ENCODE assay signal across 7 mouse cellular contexts in the genomic region with DNA sequence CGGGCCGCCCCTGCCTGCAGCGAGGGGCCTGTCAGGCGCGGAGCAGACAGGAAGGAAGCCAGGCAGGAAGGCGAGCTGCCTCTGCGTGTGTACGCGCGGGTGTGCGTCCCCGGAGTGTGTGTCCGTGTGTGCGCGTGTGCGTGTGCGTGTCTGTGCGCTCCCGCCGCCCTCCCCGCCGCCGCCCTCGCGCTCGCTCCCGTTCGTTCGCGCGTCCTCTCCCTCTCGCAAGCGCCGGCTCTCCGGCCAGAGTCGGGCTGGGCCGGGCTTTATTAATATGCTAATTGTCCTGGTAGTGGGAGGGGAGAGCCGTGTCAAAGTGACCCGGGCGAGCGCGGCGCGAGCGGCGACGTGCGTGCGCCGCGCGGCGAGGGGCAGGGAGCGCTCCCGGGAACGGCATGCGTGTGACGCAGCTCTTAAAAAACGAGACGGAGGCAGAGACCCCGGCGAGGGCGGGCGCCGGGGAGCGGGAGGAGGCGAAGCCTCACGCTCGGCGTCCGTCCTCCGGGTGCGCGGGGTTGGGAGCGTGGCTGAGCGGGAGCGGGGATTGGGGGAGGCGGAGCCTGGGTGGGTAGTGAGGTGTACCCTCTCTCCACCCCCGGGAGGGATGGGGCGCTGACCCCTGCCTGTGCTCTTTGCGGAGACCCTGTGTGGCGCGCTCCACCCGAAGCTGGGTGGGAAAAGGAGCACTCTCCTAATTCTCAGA. TPM values are rescaled to one million over a fixed set of nuclear protein-coding genes. Genes with fewer than 3 reads are reported as not detected.
DNase-seq lines count a peak whose midpoint lies in the region; ATAC-seq and TF ChIP-seq lines count a peak whose summit lies in the region.

Ldb1 (minus strand) TSS at position 222 of the 703 bp plus-strand sequence.

- DNase-seq in adrenal gland, postnatal 25 days: peak; percentile 87
- peak; percentile 93 for DNase-seq in heart, embryonic 10.5 days (ENCODE audit: low spot score)
- peak; percentile 92 for DNase-seq in midbrain, postnatal 0 days (ENCODE audit: low spot score)
- peak; percentile 50 to 61 for DNase-seq in spleen, postnatal 14 days (ENCODE audit: low spot score in 2 of 2)

- under 1% methylated on average over 82 of the region's 84 CpGs for WGBS in heart, embryonic 10.5 days
- 0% methylated on average over 74 of the region's 84 CpGs for WGBS in kidney, embryonic 15.5 days
- 1% methylated on average over 82 of the region's 84 CpGs for WGBS in limb, embryonic 15.5 days
- under 1% methylated on average over 64 of the region's 84 CpGs for WGBS in midbrain, postnatal 0 days

- H3K27me3 ChIP-seq in heart, embryonic 10.5 days (ENCODE audit: insufficient read depth, poor library complexity, severe bottlenecking): no peaks in the 10 kb centered on the region
- no peaks in the 10 kb centered on the region for H3K27me3 ChIP-seq in kidney, embryonic 15.5 days
- H3K27me3 ChIP-seq in limb, embryonic 15.5 days: no peaks in the 10 kb centered on the region
- H3K27me3 ChIP-seq in midbrain, postnatal 0 days (ENCODE audit: insufficient read depth, low read length): no peaks in the 10 kb centered on the region

- peak; percentile 69 for ATAC-seq in kidney, embryonic 15.5 days (replicated peaks; ENCODE audit: low FRiP score)
- peak; percentile 73 for ATAC-seq in limb, embryonic 15.5 days (ENCODE audit: insufficient number of reproducible peaks, low FRiP score, low TSS enrichment, low read depth)
- ATAC-seq in midbrain, postnatal 0 days (ENCODE audit: low FRiP score): peak; percentile 86

- no peaks in the 10 kb centered on the region for H3K36me3 ChIP-seq in heart, embryonic 10.5 days
- H3K36me3 ChIP-seq in kidney, embryonic 15.5 days: no peaks in the 10 kb centered on the region
- no peaks in the 10 kb centered on the region for H3K36me3 ChIP-seq in limb, embryonic 15.5 days
- no peaks in the 10 kb centered on the region for H3K36me3 ChIP-seq in midbrain, postnatal 0 days (ENCODE audit: insufficient read depth, low read length)

- H3K4me3 ChIP-seq in embryonic fibroblast, embryonic 13.5 days (ENCODE audit: insufficient read depth, low read length): peak within 1 kb of the TSS; percentile 76
- peak within 1 kb of the TSS; percentile 93 for H3K4me3 ChIP-seq in heart, embryonic 10.5 days
- peak within 1 kb of the TSS; percentile 70 for H3K4me3 ChIP-seq in kidney, embryonic 15.5 days (replicated peaks)
- H3K4me3 ChIP-seq in limb, embryonic 15.5 days: peak within 1 kb of the TSS; percentile 96
- peak within 1 kb of the TSS; percentile 93 for H3K4me3 ChIP-seq in midbrain, postnatal 0 days (ENCODE audit: low read depth, low read length)

- peak; percentile 65 for TF ChIP-seq POLR2A in embryonic fibroblast, embryonic 13.5 days (IDR thresholded peaks at IDR 0.05; ENCODE audit: low read depth, low read length)

- H3K4me2 ChIP-seq in kidney, embryonic 15.5 days: peak within 1 kb of the TSS; percentile 82
- peak within 1 kb of the TSS; percentile 82 for H3K4me2 ChIP-seq in limb, embryonic 15.5 days
- H3K4me2 ChIP-seq in midbrain, postnatal 0 days (ENCODE audit: low read depth, low read length, poor library complexity, severe bottlenecking): peak within 1 kb of the TSS; percentile 90

- TF ChIP-seq CTCF in embryonic fibroblast, embryonic 13.5 days (IDR thresholded peaks at IDR 0.05; ENCODE audit: borderline replicate concordance, insufficient read depth, low read length): no peak
- TF ChIP-seq CTCF in midbrain, postnatal 0 days (IDR thresholded peaks at IDR 0.05): 0 out of 2 replicates have a peak, but pooled peaks have one; percentile 1

- H3K9ac ChIP-seq in kidney, embryonic 15.5 days: peak within 1 kb of the TSS; percentile 83
- H3K9ac ChIP-seq in limb, embryonic 15.5 days: peak within 1 kb of the TSS; percentile 97
- H3K9ac ChIP-seq in midbrain, postnatal 0 days (replicated peaks; ENCODE audit: low read length, poor library complexity, severe bottlenecking): peak within 1 kb of the TSS; percentile 99

- H3K9me3 ChIP-seq in heart, embryonic 10.5 days: no peaks in the 10 kb centered on the region
- H3K9me3 ChIP-seq in kidney, embryonic 15.5 days (replicated peaks): no peaks in the 10 kb centered on the region
- no peaks in the 10 kb centered on the region for H3K9me3 ChIP-seq in limb, embryonic 15.5 days
- no peaks in the 10 kb centered on the region for H3K9me3 ChIP-seq in midbrain, postnatal 0 days (ENCODE audit: low read length)

- peaks cover 5% of the 10 kb centered on the region; the same call in 1 of the 2 replicates for H3K4me1 ChIP-seq in embryonic fibroblast, embryonic 13.5 days (ENCODE audit: control insufficient read depth, insufficient read depth, low read length)
- H3K4me1 ChIP-seq in heart, embryonic 10.5 days: peaks cover 63% of the 10 kb centered on the region
- H3K4me1 ChIP-seq in kidney, embryonic 15.5 days: peaks cover 62% of the 10 kb centered on the region
- peaks cover 55% of the 10 kb centered on the region for H3K4me1 ChIP-seq in limb, embryonic 15.5 days
- peaks cover 31% of the 10 kb centered on the region for H3K4me1 ChIP-seq in midbrain, postnatal 0 days (ENCODE audit: insufficient read depth, low read length)

- peak within 1 kb of the TSS; percentile 88 for H3K27ac ChIP-seq in embryonic fibroblast, embryonic 13.5 days (ENCODE audit: insufficient read depth, low read length)
- H3K27ac ChIP-seq in heart, embryonic 10.5 days: peak within 1 kb of the TSS; percentile 98
- peak within 1 kb of the TSS; percentile 97 for H3K27ac ChIP-seq in kidney, embryonic 15.5 days
- H3K27ac ChIP-seq in limb, embryonic 15.5 days: peak within 1 kb of the TSS; percentile 99
- H3K27ac ChIP-seq in midbrain, postnatal 0 days (ENCODE audit: low read depth, low read length): peak within 1 kb of the TSS; percentile 96

RNA-seq across cellular contexts. Expression of gene Ldb1, which starts in this region (rescaled TPM):
- total RNA-seq in adrenal gland, postnatal 25 days (2021): 76.2 and 94.9 TPM in 2 replicates
- polyA plus RNA-seq in embryonic fibroblast, embryonic 13.5 days (2011; ENCODE audit: insufficient read length, low read depth, missing spikeins): 116 and 124 TPM in 2 replicates
- 62.2 and 79.7 TPM in 2 replicates for polyA plus RNA-seq in heart, embryonic 10.5 days (2016; fragmentation: Nextera tagmentation; extraction: Ambion mirVana)
- 83.4 and 91.9 TPM in 2 replicates for polyA plus RNA-seq in kidney, embryonic 15.5 days (2015; fragmentation: Nextera tagmentation; extraction: Ambion mirVana)
- 87.0 and 103 TPM in 2 replicates for polyA plus RNA-seq in limb, embryonic 15.5 days (2015; fragmentation: Nextera tagmentation; extraction: Ambion mirVana)
- 121 and 139 TPM in 2 replicates for total RNA-seq in midbrain, postnatal 0 days (2014; rRNA removed)
- polyA plus RNA-seq in midbrain, postnatal 0 days (2015; fragmentation: Nextera tagmentation; extraction: Ambion mirVana): 83.7 and 84.5 TPM in 2 replicates

Comparison
In these comparisons a context has a peak if more than half of its experiments do, and no peak if none do; other contexts are left out.
1. Peak in every context shown above with its lines: DNase-seq, ATAC-seq, H3K4me3 ChIP-seq and H3K27ac ChIP-seq.